Mouse (Mus musculus) layer of hippocampus, adult 8-10 months (tissue): ENCODE measurements at regions not wholly inside any gene's neighbourhood (a gene's known extent, or its start where the extent isn't known, plus 50 kb on each side); places are given as distances from the start of the nearest gene placed in this dataset.
A peak's percentile ranks its signal among the peaks of the same experiment; 100 is the strongest.

Source experiments
- DNase-seq, 2 experiments: peaks; one replicate each; pipeline ENCODE4 v3.0.0; 2022; ENCODE audit warnings: low spot score in 2 of 2

DNA sequence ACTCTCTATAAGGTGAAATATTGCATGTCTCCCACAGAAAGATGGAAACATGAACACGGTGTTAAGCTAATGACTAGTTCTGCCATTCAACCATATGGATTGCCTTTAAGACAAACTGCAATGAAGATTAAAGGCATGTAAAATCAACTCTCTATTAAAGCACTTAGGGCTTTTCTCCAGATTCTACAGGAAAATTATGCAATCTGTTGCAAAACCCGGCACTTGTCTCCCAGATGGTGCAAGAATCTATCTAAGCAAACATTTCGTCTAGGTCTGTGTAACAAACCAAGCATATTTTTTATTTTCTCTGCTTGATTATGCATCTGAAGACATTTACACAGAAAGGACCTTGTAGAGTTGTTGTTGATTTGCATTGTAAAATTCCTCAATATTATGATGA lies 1682.9 kb downstream of the Cdh8 start:
- DNase-seq, result peak; percentile 22 to 30

DNA sequence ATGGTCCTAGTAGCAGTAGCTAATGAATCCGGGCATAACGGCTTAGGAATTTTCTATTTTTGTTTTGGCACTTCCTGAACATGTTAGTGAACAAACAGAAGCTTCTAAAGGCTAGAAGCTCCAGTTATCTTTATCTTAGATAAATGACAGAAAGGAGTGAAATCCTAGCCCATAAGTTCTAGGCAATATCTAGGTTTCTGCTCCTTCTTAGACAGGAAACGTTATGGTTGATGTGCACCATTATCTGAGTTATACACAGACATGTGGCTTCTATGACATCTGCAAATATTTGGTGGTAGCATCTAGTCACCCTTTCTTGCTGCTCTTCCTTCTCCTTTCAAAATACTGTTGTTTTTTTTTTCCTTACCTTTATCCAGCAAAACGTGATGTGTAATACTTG lies 1693.6 kb downstream of the Cdh8 start:
- DNase-seq, result no peak

DNA sequence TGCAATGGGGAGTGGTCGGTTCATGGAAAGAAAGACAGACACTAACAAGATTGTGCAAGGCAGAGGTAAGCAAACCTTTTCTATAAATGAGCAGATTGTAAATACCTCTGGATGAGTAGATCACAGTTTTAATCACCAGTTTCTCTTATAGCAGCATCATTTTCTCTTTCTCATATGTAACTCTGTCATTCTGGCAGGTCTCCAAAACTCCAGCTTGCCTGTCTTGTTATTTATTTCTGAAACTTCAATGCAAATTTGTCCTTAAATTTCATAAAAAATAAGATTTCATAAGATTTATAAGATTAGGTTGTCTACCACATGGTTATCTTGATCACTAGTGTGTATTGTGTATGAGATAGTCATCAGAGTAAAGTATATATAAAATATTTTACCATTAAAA lies 1714.6 kb downstream of the Cdh8 start:
- DNase-seq, result no peak

DNA sequence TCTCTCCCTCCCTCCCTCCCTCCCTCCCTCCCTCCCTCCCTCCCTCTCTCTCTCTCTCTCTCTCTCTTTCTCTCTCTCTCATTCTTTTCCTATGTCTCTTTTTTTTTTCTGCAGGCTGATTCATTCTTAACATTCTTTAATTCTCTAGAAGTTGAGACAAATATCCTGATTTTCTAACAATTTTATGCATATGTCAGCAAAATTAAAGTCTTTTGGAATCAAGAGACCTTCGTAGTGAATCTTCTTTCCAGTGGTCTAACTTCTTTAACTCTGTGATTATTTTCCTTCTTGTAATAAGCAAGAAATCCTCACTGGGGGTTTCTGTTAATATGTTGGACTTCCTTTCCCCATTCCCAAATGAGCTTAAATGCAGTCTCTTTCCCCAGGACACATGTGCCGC lies 1751.9 kb downstream of the Cdh8 start:
- DNase-seq, result no peak

DNA sequence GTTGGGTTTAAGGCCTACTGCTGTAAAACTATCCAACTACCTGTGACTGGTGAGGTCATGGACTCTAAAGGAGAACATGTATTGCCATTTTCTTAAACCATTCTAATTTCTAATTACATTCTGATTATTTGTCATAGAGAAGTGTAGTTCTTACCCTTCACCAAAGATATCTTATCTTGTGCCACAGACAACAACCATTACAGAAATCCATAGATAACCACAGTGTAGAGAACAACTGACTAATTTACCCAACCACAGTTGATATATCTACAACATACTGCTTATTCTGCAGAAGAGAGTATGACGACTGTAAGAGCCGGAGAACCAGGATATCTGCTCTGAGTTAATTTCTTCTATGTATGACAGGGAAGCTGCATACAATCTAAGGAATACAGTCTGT lies 1754.1 kb downstream of the Cdh8 start:
- no peak for DNase-seq

DNA sequence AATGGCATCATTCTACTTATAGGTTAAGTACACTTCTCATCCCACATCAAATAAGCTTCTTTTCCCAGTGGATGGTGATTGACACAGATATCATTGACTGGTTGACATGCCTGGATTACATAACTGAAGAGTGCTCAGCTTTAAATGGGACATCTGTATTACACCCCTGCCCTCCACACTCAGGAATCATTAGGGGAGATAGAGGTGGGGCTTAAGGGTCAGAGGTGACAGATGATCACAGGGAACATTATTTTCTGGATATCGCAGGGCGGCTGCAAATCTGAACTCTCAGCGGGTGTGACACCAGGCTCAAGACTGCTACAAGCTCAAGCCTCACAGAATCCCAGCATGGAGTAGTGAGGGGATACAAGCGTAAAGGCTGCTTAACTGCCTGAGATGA lies 1763.5 kb upstream of the Got2 start:
- DNase-seq, result no peak

DNA sequence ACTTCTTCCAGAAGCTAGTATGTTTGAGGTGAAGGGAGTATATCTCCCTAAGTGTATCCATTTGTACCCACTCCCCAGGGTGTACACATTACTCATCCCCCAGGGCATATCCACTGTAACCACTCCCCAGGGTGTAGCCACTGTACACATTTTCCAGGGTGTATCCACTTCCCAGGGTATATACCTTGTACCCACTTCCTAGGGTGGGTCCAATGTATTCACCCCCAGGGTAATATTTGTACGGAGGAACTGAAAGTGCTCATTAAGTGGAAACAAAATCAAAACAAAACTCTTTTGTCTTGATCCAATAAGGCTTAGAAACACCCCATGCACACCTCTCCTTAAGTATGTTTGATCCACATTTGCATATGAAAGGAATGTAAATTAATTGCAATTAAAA lies 1744.6 kb upstream of the Got2 start:
- DNase-seq, result no peak
